Mouse (Mus musculus): Measurements from ENCODE around the gene Pdlim1. TPM values are rescaled to one million over a fixed set of nuclear protein-coding genes. Genes with fewer than 3 reads are reported as not detected.
A peak's percentile ranks its signal among the peaks of the same experiment; 100 is the strongest.

Pdlim1 gene
- polyA plus RNA-seq, 1 experiment from 2014 or later, result 12.7 TPM

DNA sequence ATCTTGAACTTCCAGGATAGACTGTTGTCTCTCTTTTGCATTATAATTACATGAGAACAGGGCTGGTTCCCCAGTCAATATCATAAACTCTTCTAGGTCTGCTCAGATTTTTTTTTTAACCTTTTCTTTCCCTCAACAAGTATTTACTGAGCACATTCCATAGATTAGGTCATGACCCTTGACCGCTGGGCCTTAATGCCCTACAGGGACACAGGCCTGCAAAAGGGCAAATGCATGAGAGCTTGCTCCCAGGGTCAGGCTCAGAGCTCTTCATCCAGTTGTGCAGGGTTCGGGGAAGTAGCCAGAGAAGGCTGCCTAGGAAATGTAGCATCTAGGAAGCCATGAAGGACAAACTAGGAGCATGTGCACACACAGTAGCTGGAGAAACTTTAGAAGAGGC lies 35.0 kb upstream of the Pdlim1 start:
- WGBS, result 74% methylated on average over 2 of the region's 2 CpGs
- no peak overlapping the region for H3K27ac ChIP-seq (replicated peaks; ENCODE audit: low read depth, low read length)
- no peak for ATAC-seq (ENCODE audit: low FRiP score, low TSS enrichment)
- H3K4me2 ChIP-seq (ENCODE audit: low read length), result no peak overlapping the region
- H3K4me1 ChIP-seq (ENCODE audit: control insufficient read depth, insufficient read depth, low read length), result no peaks in the 10 kb centered on the region
- H3K36me3 ChIP-seq (ENCODE audit: control insufficient read depth, insufficient read depth, low read length), result peaks cover 35% of the 10 kb centered on the region
- H3K4me3 ChIP-seq (replicated peaks; ENCODE audit: low read depth, low read length), result no peak overlapping the region
- no peak overlapping the region for H3K9ac ChIP-seq (replicated peaks; ENCODE audit: low read length)
- H3K9me3 ChIP-seq (ENCODE audit: control insufficient read depth, low read length), result no peaks in the 10 kb centered on the region
- no peaks in the 10 kb centered on the region for H3K27me3 ChIP-seq (ENCODE audit: control insufficient read depth, insufficient read depth, low read length)
- DNase-seq, result no peak

GRCm38 (mm10) chr19:40305456-40305855 lies 33.8 kb upstream of the Pdlim1 start:
- Histone ChIP-seq H3K4me1 (ENCODE audit: control insufficient read depth, insufficient read depth, low read length) (no peaks in the 10 kb centered on the region), H3K27ac (replicated peaks; ENCODE audit: low read depth, low read length) (no peak overlapping the region), H3K9ac (replicated peaks; ENCODE audit: low read length) (no peak overlapping the region), H3K27me3 (ENCODE audit: control insufficient read depth, insufficient read depth, low read length) (no peaks in the 10 kb centered on the region), H3K9me3 (ENCODE audit: control insufficient read depth, low read length) (no peaks in the 10 kb centered on the region), H3K4me3 (replicated peaks; ENCODE audit: low read depth, low read length) (no peak overlapping the region), H3K4me2 (ENCODE audit: low read length) (no peak overlapping the region), H3K36me3 (ENCODE audit: control insufficient read depth, insufficient read depth, low read length) (peaks cover 29% of the 10 kb centered on the region)
- DNase-seq (no peak), ATAC-seq (ENCODE audit: low FRiP score, low TSS enrichment) (no peak)
- 85% methylated on average over 7 of the region's 7 CpGs for WGBS

GRCm38 (mm10) chr19:40302916-40303315 lies 31.3 kb upstream of the Pdlim1 start:
- Histone ChIP-seq H3K27me3 (ENCODE audit: control insufficient read depth, insufficient read depth, low read length) (no peaks in the 10 kb centered on the region), H3K4me2 (ENCODE audit: low read length) (no peak overlapping the region), H3K27ac (replicated peaks; ENCODE audit: low read depth, low read length) (no peak overlapping the region), H3K36me3 (ENCODE audit: control insufficient read depth, insufficient read depth, low read length) (peaks cover 19% of the 10 kb centered on the region), H3K4me1 (ENCODE audit: control insufficient read depth, insufficient read depth, low read length) (no peaks in the 10 kb centered on the region), H3K9ac (replicated peaks; ENCODE audit: low read length) (no peak overlapping the region), H3K4me3 (replicated peaks; ENCODE audit: low read depth, low read length) (no peak overlapping the region), H3K9me3 (ENCODE audit: control insufficient read depth, low read length) (no peaks in the 10 kb centered on the region)
- 88% methylated on average over 9 of the region's 9 CpGs for WGBS
- no peak for DNase-seq
- no peak for ATAC-seq (ENCODE audit: low FRiP score, low TSS enrichment)

DNA sequence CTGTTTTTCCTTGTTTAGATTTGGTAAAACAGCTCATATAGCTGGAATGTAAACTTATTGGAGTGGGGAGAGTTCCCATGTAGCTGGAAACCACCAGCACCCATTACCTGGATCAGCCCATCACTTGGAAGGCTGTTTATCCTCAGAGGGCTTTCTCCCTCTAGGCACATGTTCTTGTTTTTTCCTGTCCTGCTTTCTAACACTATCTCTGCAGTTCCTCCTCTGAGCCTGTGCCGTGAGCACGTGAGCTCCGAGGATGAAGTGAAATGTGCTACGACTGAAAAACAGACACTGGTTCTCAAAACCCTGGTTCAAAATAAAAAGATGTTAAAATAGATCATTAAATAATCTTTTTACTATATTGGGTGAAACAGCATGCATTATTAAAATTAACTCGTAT lies 30.8 kb upstream of the Pdlim1 start:
- WGBS, result 92% methylated on average over 5 of the region's 5 CpGs
- peaks cover 17% of the 10 kb centered on the region for H3K36me3 ChIP-seq (ENCODE audit: control insufficient read depth, insufficient read depth, low read length)
- no peak overlapping the region for H3K4me3 ChIP-seq (replicated peaks; ENCODE audit: low read depth, low read length)
- H3K4me2 ChIP-seq (ENCODE audit: low read length), result no peak overlapping the region
- H3K9ac ChIP-seq (replicated peaks; ENCODE audit: low read length), result no peak overlapping the region
- no peak for DNase-seq
- H3K4me1 ChIP-seq (ENCODE audit: control insufficient read depth, insufficient read depth, low read length), result no peaks in the 10 kb centered on the region
- ATAC-seq (ENCODE audit: low FRiP score, low TSS enrichment), result no peak
- H3K27ac ChIP-seq (replicated peaks; ENCODE audit: low read depth, low read length), result no peak overlapping the region
- H3K27me3 ChIP-seq (ENCODE audit: control insufficient read depth, insufficient read depth, low read length), result no peaks in the 10 kb centered on the region
- no peaks in the 10 kb centered on the region for H3K9me3 ChIP-seq (ENCODE audit: control insufficient read depth, low read length)

GRCm38 (mm10) chr19:40299983-40300759 lies 28.5 kb upstream of the Pdlim1 start:
- no peaks in the 10 kb centered on the region for H3K9me3 ChIP-seq (ENCODE audit: control insufficient read depth, low read length)
- peaks cover 10% of the 10 kb centered on the region; the same call in 1 of the 2 replicates for H3K36me3 ChIP-seq (ENCODE audit: control insufficient read depth, insufficient read depth, low read length)
- no peak overlapping the region for H3K9ac ChIP-seq (replicated peaks; ENCODE audit: low read length)
- H3K27ac ChIP-seq (replicated peaks; ENCODE audit: low read depth, low read length), result no peak overlapping the region
- ATAC-seq (ENCODE audit: low FRiP score, low TSS enrichment) (0 out of 2 replicates have a peak, but pooled peaks have one; percentile 14), DNase-seq (peak; percentile 23)
- 70% methylated on average over 12 of the region's 12 CpGs for WGBS
- H3K4me1 ChIP-seq (ENCODE audit: control insufficient read depth, insufficient read depth, low read length), result no peaks in the 10 kb centered on the region
- no peak overlapping the region for H3K4me3 ChIP-seq (replicated peaks; ENCODE audit: low read depth, low read length)
- H3K4me2 ChIP-seq (ENCODE audit: low read length), result no peak overlapping the region
- no peaks in the 10 kb centered on the region for H3K27me3 ChIP-seq (ENCODE audit: control insufficient read depth, insufficient read depth, low read length)

GRCm38 (mm10) chr19:40299182-40299581 lies 27.5 kb upstream of the Pdlim1 start:
- H3K27ac ChIP-seq (replicated peaks; ENCODE audit: low read depth, low read length), result no peak overlapping the region
- no peaks in the 10 kb centered on the region for H3K27me3 ChIP-seq (ENCODE audit: control insufficient read depth, insufficient read depth, low read length)
- no peak overlapping the region for H3K9ac ChIP-seq (replicated peaks; ENCODE audit: low read length)
- H3K9me3 ChIP-seq (ENCODE audit: control insufficient read depth, low read length), result no peaks in the 10 kb centered on the region
- 82% methylated on average over 6 of the region's 6 CpGs for WGBS
- DNase-seq, result no peak
- no peak overlapping the region for H3K4me2 ChIP-seq (ENCODE audit: low read length)
- ATAC-seq (ENCODE audit: low FRiP score, low TSS enrichment), result no peak
- peaks cover 13% of the 10 kb centered on the region for H3K36me3 ChIP-seq (ENCODE audit: control insufficient read depth, insufficient read depth, low read length)
- H3K4me3 ChIP-seq (replicated peaks; ENCODE audit: low read depth, low read length), result no peak overlapping the region
- no peaks in the 10 kb centered on the region for H3K4me1 ChIP-seq (ENCODE audit: control insufficient read depth, insufficient read depth, low read length)

DNA sequence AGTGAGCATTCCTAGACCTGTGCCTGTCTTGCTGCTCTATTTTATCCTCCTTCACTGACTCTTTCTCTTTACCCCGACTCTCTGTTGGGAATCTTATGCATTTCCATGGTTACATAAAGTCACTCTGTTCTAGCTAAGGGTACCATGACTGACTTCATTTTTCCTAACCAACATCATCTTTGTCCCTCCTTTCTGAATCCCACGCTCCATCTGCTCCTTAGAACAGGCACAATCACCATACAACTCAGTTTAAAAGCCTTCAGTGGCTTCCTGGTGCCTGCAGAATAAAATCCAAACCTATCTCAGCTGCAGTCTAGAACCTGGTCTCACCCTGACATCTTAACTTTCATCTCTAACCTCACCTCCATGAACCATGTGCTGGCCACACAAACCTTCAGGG lies 26.9 kb upstream of the Pdlim1 start:
- no peak for ATAC-seq (ENCODE audit: low FRiP score, low TSS enrichment)
- DNase-seq, result no peak
- H3K9me3 ChIP-seq (ENCODE audit: control insufficient read depth, low read length), result no peaks in the 10 kb centered on the region
- WGBS, result 68% methylated on average over 2 of the region's 2 CpGs
- no peak overlapping the region for H3K9ac ChIP-seq (replicated peaks; ENCODE audit: low read length)
- H3K27ac ChIP-seq (replicated peaks; ENCODE audit: low read depth, low read length), result no peak overlapping the region
- H3K4me3 ChIP-seq (replicated peaks; ENCODE audit: low read depth, low read length), result no peak overlapping the region
- no peaks in the 10 kb centered on the region for H3K27me3 ChIP-seq (ENCODE audit: control insufficient read depth, insufficient read depth, low read length)
- no peak overlapping the region for H3K4me2 ChIP-seq (ENCODE audit: low read length)
- H3K4me1 ChIP-seq (ENCODE audit: control insufficient read depth, insufficient read depth, low read length), result no peaks in the 10 kb centered on the region
- H3K36me3 ChIP-seq (ENCODE audit: control insufficient read depth, insufficient read depth, low read length), result peaks cover 19% of the 10 kb centered on the region

DNA sequence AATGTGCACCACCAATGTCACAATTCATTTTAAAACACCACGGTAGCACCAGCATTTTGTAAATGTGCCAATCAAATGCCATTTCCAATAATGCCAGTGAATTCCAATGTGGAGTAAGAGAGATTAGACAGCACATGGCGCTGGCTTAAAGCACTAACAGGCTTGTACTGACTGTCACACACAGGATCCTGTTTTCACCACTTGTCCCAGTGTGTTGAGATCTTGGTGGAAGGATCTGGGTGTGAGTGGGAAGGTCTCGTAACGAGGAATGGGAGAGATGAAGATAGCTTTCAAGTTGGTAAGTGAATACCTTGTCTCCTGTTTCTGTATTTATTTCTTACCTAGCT lies 26.1 kb upstream of the Pdlim1 start:
- no peak for DNase-seq
- Histone ChIP-seq H3K4me1 (ENCODE audit: control insufficient read depth, insufficient read depth, low read length) (no peaks in the 10 kb centered on the region), H3K27me3 (ENCODE audit: control insufficient read depth, insufficient read depth, low read length) (no peaks in the 10 kb centered on the region), H3K4me2 (ENCODE audit: low read length) (no peak overlapping the region), H3K27ac (replicated peaks; ENCODE audit: low read depth, low read length) (no peak overlapping the region), H3K9ac (replicated peaks; ENCODE audit: low read length) (no peak overlapping the region), H3K9me3 (ENCODE audit: control insufficient read depth, low read length) (no peaks in the 10 kb centered on the region), H3K4me3 (replicated peaks; ENCODE audit: low read depth, low read length) (no peak overlapping the region), H3K36me3 (ENCODE audit: control insufficient read depth, insufficient read depth, low read length) (peaks cover 19% of the 10 kb centered on the region)
- 75% methylated on average over 4 of the region's 4 CpGs for WGBS
- ATAC-seq (ENCODE audit: low FRiP score, low TSS enrichment), result no peak

- Histone ChIP-seq H3K9me3 (ENCODE audit: control insufficient read depth, low read length) (no peaks in the 10 kb centered on the region), H3K9ac (replicated peaks; ENCODE audit: low read length) (no peak overlapping the region), H3K4me2 (ENCODE audit: low read length) (no peak overlapping the region), H3K4me3 (replicated peaks; ENCODE audit: low read depth, low read length) (no peak overlapping the region), H3K4me1 (ENCODE audit: control insufficient read depth, insufficient read depth, low read length) (no peaks in the 10 kb centered on the region), H3K27ac (replicated peaks; ENCODE audit: low read depth, low read length) (no peak overlapping the region), H3K27me3 (ENCODE audit: control insufficient read depth, insufficient read depth, low read length) (no peaks in the 10 kb centered on the region), H3K36me3 (ENCODE audit: control insufficient read depth, insufficient read depth, low read length) (peaks cover 16% of the 10 kb centered on the region)
- 86% methylated on average over 7 of the region's 7 CpGs for WGBS
- DNase-seq, result no peak
- no peak for ATAC-seq (ENCODE audit: low FRiP score, low TSS enrichment)
Observed at GRCm38 (mm10) chr19:40297078-40297797, 25.6 kb upstream of the Pdlim1 start.
